Mouse (Mus musculus) natural killer cell, adult 2 months (primary cell): ENCODE measurements around the gene Nck1.

Experiments
- DNase-seq, 2 experiments: peaks; one replicate each; pipeline ENCODE4 v3.0.0; 2022; ENCODE audit warnings: low spot score in 2 of 2

Gene Nck1

DNA sequence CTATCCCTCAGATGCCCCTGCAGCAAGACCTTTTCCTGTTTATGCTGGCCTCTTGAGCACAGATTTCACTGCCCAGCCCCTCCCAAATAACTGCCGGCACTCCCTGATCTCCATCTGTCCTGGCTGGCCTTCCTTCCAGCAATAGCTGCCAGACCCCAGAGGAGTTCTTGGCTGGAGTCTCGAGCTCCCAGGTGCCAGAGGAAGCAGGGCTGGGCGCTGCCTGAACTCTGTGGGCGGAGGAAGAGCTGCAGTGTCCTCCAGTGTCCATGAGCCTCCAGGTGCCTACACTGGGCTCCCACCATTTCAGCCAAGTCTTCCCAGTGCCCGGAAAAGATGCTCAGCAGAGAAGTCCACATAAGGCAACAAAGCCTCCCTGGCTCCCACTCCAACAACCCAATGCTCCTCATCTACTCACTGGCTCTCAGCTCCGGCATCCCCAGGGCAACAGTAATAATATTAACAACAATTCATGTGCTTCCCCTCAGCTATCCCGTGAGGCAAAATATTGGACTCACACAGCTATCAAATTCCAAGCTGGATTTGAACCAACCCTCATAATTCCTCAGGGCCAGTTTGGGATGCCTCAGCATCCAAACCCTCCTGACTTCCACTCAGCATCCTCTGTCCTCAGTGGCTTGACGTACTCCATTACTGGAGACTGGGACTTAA, 74.9 kb downstream of the Nck1 start:
- no peak for DNase-seq

DNA sequence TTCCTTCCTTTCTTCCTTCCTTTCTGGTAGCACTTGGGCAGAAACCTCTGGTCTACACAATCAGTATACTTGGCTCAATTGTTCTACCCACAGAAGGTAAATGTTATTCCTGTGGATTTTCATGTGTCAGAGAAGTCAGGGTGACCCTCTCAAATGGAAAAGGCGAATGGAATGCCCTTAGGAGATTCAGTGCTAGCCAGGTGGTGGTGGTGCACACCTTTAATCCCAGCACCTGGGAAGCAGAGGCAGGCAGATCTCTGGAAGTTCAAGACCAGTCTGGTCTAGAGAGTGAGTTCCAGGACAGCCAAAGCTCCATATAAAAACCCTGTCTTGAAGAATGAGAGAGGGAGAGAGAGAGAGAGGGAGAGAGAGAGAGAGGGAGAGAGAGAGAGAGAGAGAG, 75.7 kb downstream of the Nck1 start:
- DNase-seq: no peak

DNA sequence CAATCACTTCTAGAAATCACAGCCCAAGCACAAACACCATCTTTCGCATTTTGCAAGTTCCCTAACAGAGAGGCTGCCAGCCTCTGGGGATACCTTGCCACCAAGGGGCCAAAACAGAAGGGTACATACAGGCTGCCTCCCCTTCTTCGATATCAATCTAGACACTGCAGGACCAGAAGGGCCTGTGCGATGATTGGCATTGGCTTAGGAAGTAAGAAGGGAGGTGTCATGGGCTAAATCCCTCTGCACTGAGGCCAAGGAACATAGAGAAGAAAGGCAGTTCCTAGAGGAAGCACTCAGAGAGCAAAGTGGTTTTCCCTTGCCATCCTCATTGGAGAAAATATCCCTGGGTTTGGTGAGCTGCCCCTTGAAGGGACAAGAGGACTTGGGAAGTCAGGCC, 76.3 kb downstream of the Nck1 start:
- DNase-seq: no peak

DNA sequence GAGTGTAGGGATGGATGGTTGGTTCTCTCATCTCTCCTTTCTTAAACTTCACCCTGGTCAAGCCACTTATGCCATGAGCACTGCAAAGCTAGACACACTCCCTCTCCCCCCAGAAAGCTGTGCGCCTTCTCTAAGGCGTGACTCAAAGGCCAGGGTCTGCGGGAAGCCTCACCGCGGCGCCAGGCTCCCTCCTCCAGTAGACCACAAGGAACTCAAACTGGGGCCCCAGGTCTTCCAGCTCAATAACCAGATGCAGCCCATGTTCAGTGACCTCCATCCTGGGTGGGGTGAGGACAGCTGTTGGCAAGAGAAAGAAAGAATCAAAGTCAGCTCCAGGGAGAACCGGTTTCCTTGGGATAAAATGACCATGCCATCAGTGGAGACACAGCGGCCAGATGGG, 77.8 kb downstream of the Nck1 start:
- DNase-seq: no peak

DNA sequence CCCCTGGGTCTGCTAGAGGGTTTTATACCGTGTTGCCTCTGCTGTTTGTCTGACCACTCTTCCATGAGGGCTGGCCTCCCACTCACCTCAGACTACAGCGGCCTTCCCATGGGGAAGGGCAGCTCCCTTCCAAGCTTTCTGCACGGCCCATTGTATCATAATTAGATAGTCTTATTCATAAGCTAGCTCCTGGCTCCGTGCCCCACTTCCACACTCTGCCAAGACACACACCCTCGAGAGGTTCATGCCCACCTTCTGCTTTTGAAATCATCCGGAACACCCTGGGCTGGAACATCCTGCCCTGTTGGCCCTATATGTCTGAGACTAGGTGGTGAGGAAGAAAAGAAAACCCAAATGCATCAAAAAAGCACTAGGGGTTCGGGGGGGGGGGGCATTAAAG, 78.3 kb downstream of the Nck1 start:
- no peak for DNase-seq

DNA sequence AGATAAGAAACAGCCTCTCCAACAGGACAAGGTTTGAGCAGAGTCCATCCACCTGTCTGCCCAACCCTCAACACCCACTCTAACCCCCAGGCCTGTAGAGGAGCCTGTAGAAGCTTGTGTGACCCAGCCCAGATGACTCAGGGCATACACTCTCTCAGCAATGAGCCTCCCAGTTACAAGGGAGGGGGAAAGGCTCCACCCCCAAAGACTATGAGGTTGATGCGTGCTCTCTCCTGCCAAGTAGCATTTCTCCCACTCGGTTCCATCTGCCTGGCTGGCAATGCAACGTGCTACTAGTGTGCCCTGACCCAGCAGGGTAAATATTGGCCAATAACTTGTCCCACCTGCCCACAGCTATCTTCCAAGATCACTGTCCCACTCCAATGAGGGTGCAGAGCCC, 79.2 kb downstream of the Nck1 start:
- DNase-seq: no peak

DNA sequence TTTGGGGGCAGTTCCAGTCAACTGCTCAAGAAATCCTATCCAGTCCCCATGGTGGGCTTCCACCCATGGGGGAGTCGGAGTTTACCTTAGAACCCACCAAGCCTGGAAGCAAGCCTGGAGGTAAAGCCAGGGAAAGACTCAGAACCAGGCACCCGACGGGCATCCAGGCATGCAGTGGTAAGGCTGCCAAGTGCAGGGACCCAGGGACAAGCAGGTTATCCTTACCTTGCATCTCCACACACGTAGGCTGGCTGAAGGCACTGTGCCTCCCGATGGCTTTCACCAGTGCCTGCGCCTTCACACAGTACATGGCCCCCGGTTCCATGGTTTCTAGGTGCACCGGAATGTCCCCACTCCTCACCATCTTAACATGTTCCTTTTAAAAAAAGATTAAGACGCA, 79.9 kb downstream of the Nck1 start:
- no peak for DNase-seq

DNA sequence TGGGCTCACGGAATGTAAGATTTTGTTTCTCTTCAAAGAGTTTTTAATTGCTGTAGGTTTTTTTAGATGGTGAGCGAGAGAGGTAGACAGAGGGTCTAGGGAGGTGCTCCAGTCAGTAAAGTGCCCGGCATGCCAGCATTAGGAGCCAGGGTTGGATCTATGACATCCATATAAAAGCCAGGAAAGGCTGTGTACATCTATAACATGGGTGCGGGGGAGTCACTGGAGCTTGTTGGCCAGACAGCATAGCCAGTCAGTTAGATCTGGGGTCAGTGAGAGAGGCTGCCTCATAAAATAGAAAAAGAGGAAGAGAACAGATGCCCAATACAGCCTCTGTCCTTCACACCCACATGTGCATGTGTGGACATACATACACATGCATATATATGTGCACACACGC, 80.6 kb downstream of the Nck1 start:
- DNase-seq: no peak

DNA sequence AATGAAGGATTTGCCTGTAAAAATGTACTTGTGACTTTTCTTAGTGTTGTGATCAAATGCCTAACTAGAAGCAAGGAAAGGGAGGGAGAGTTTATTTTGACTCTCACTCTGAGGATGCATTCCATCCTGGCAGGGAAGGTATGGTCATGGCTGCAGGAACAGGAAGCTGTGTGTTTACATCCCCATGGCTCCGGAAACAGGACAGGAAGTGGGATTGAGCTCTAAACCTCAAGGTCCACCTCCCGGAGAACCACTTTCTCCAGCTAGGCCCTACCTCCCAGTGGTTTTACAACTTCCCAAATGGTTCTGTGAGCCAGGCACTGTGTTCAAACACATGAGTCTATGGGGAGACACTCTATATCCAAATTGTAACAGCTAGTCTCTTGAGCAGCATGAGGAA, 82.2 kb downstream of the Nck1 start:
- DNase-seq: no peak

DNA sequence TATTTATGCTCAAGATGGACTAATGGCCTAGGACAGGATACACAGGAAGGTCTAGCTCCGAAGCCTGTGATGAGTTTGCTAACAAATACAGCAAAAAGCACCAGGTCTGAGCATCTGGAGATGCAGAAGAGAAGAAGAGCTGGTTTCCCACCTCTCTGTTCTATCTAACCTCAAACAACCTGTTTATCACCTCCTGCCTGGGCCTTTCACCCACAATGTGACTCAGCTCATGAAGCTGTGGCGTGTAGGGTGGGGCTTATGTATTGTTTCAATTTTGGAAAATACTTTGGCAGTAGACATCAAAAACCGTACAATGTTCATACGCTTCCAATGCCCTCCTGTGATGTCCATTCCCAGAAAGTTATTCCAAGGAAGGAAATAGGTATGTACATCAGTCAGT, 83.8 kb downstream of the Nck1 start:
- peak; percentile 69 to 82 for DNase-seq

DNA sequence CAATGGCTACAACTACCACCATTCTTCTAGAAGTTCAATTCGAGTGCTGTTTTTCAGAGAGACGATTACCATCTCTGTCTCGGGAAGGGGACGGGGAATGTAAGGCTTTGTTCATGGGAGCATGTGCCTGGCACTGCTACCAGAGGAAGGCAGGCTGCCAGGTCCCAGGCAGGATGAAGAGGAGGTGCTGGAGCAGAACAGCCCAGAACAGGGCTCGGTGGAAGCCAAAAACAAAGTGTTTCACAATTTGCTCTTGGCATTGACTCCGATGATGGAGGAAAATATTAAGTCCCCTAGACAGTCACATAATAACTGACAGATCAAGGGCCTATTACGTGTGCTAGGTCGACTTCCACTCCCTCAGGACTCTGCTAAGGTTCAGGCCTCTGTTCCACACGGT, 84.3 kb downstream of the Nck1 start:
- no peak for DNase-seq

DNA sequence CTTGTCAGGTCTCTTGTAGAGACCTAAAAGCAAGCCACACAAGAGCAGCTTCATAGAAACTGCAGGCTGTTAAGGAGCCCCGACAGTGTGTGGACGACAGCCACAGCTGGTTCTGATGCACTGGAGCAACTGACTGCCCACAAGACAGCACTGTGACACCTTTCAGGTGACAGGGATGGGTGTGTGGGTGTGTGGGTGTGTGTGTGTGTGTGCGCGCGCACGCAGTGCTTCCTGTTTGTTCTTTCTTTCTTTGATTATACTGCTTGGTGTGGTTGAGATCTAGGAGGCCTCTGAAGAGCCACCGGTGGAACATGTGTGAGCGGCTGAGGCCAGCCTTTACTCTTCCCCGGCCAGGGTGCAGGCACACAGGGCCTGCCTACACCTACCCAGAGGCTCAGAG, 85.7 kb downstream of the Nck1 start:
- peak; percentile 74 to 82 for DNase-seq

DNA sequence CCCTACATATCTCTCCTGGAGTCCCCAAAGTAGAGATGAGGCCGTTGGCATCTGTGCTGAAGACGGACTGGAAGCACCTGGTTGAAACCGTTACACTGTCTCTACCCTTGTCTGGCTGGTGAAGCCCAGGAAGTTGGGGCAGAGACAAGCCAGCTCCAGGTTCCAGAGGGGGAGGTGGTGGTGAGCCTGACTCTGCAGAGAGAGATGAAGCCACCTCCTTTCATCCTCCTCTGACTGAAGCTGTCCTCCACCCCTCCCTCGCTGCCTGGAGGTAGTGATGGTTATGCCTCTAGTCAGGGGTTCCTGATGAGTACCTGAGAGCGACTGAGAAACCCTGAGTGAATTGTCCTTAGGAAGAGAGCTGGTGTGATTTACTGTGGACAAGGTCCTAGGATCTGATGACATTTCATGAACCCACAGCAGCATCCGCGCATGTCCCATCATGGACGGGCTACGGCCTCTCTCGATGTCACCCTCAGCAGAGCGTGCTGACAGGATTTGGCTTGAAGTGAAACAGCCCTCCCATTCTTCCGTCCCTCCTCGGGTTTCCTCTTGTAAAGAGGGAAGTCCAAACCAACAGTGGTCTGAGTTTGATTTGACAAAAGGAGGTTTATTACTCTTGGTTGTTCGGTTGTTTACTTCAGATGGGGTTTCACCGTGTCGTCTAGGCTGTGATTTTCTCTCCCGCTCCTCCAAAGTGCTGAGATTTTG, 87.8 kb downstream of the Nck1 start:
- DNase-seq: no peak

DNA sequence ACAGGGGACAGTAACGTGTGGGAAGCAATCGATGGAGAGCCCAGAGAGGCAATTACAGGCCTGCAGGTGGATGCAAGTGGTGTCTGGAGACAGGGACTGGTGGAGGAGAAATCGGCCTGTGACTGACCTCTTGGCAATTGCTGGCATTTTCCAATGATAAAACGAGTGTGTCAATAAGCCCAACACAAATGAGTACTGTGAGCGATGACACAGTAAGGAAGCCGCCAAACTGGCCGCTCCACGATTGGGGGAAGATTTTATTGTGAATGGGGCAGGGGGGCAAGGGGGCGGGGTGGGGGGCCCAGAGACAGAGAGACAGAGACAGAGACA, 91.3 kb downstream of the Nck1 start:
- DNase-seq: no peak

DNA sequence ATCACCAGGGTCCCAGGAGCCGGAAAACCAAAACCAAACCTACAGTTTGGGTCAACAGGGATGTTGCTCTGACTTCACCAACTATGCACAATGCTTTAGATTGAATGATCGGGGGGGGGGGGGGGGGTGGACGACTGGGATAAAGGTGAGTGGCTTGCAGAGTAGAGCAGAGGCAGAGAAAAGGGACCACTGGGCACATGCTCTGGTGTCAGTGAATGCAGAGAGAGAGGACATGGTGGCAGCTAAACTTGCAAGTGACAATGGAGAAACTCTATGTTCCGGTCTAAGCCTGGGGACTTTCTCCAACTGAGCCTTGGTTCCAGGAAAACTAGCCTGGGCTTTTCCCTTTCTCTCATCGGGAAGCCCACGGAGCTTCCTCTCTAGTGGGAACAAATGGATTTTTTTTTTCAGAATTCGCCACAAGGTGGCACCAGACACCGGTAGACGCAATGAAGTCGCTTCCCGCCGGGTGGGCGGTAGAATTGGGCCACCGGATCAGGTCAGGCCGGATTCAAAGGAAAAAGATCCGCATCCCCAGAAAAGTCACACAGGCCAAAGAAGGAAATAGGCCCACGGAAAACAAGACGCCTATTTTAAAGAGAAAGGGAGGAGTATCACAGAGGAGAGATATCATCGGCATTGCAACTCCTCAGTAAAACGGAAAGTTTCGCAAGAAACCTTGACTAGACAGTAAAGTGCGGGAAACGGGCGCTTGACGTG, 91.8 kb downstream of the Nck1 start:
- peak; percentile 56 to 63 for DNase-seq

DNA sequence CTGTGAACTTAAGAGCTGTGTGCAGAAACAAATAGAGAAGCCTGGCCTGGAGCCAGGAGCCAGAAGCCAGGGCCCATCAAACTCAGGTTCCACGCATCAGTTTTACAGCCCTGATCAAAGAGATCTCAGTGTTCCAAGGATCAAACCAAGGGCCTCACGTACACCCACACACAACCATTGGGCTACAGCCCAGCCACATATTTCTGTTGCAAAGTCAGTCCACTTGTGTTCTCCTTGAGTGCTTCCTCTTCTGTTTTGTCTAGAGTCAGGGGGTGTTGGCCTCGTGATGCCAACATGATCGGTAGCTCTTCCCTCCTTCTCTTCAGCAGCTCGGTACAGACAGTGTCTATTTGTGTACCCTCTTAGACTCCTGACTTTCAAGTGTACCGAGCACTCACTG, 93.5 kb downstream of the Nck1 start:
- no peak for DNase-seq

DNA sequence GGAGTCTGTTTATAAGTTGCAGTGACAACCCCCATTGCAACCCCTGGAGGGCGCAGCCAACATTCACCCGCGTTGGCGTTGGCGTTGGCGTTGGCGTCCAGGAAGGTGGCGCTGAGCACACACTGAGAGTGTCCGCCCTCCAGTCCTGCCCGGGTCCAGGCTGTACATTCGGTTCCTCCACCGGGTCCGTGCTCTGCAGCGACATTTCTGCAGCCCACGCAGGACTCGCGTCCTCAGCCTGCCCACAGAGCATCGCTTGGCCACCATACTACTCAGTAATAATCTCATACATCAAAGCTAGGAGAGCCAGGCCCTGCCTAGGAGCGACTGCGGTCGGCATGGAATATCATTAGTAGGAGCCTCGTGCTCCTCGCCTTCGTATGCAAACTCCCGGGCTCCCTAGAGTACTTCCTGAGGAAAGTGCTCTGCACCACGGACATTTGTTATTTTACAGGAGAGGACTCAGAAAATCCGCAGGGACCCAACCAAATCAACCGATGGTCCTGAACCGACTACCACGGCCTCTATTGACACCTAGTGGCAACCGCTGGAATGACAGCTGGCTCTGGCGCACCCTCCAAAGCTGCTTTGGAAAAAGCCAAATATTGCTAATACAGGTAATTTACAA, 99.8 kb downstream of the Nck1 start:
- DNase-seq: peak; percentile 39 to 59
